Mouse (Mus musculus): ENCODE results near the gene Lrp4. TPM values are rescaled to one million over a fixed set of nuclear protein-coding genes. Genes with fewer than 3 reads are reported as not detected.
A peak's percentile ranks its signal among the peaks of the same experiment; 100 is the strongest.

The Lrp4 gene
- total and polyA plus RNA-seq, 3 experiments = 3.8 to 12.3 (median 10.6) TPM

DNA sequence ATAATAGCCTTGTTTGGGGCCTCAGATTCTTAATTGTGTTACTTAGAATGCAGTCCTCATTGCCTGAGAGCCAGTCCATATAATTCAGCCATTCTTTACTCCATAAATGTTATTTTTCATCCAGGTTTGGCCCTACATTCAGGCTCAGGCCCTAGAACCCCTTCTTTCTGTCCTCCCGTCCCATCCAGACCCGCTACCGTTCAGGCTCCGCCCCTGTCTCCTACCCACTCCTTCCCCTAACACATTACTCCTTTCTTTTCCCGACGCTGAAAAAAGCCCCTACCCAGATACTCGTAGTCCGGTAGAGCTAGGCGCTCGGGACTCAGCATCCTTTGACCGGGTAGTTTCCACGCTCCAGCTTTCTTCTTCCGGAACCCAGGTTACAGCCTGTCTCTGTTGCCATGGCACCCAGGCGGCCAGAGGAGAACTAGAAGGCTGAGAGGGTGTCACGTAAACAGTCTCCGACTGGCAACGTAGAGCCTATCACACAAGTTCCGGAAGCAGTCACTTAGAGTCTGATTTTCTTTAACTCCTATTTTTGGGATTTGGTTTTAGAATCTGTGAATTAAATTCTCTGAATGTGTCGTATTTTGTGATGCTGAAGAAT is 12.9 kb upstream of the Lrp4 start, which contains the start of gene 1110051M20Rik:
Gene 1110051M20Rik (minus strand): TSS at position 419 of the 607 bp plus-strand sequence.
- WGBS = 2% methylated on average over 19 of the region's 19 CpGs
- peak within 1 kb of the TSS; percentile 62 for H3K4me3 ChIP-seq
- H3K79me2 ChIP-seq (replicated peaks; ENCODE audit: control insufficient read depth, insufficient read depth, low read length) = no peaks in the 10 kb centered on the region
- peak within 1 kb of the TSS; percentile 31 for H3K9ac ChIP-seq (ENCODE audit: low read depth, low read length)
- no peaks in the 10 kb centered on the region for H3K27me3 ChIP-seq (ENCODE audit: control insufficient read depth, insufficient read depth, low read length)
- intact Hi-C loops (cut with DNase I) = no loop called here
- peaks cover 3% of the 10 kb centered on the region for H3K4me1 ChIP-seq (ENCODE audit: control insufficient read depth, insufficient read depth, low read length)
- H3K36me3 ChIP-seq (ENCODE audit: control insufficient read depth, insufficient read depth, low read length) = peaks cover 4% of the 10 kb centered on the region; the same call in 1 of the 2 replicates
- 0 out of 2 replicates have a peak, but pooled peaks have one; percentile 25 for TF ChIP-seq POLR2A (IDR thresholded peaks at IDR 0.05; ENCODE audit: insufficient read depth, low read depth, low read length)
- no peak for TF ChIP-seq CTCF (IDR thresholded peaks at IDR 0.05)
- 0 out of 2 replicates have a peak, but pooled peaks have one; percentile 38 for TF ChIP-seq EP300 (IDR thresholded peaks at IDR 0.05; ENCODE audit: insufficient read depth, low read depth, low read length)
- DNase-seq = peak; percentile 84 to 85
- no peak within 1 kb of the TSS; the same call in 1 of the 2 replicates for H3K27ac ChIP-seq

DNA sequence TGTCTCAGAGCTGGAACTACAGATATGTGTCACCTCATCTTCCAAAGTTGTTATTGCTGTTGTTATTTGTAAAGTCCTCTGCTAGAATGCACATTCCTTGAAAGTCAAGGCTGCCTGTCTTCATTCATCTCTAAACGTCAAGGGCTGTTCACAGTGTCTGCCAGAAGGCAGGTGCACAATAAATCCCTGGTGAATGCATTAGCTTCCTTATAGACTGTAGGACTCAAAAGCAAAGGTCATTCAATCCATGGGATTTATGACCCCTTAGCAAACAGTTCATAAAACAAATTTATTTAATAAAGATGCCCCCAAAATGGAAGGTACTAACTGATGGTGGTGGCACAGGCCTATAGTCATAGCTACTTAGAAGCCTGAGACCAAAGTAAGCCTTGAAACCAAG is 7.6 kb upstream of the Lrp4 start:
- Histone ChIP-seq H3K4me1 (ENCODE audit: control insufficient read depth, insufficient read depth, low read length) (no peaks in the 10 kb centered on the region), H3K27me3 (ENCODE audit: control insufficient read depth, insufficient read depth, low read length) (no peaks in the 10 kb centered on the region), H3K79me2 (replicated peaks; ENCODE audit: control insufficient read depth, insufficient read depth, low read length) (no peaks in the 10 kb centered on the region), H3K36me3 (ENCODE audit: control insufficient read depth, insufficient read depth, low read length) (no peaks in the 10 kb centered on the region), H3K9ac (ENCODE audit: low read depth, low read length) (no peak overlapping the region), H3K27ac (no peak overlapping the region), H3K4me3 (no peak overlapping the region)
- 60% methylated on average over 1 of the region's 1 CpGs for WGBS
- TF ChIP-seq EP300 (IDR thresholded peaks at IDR 0.05; ENCODE audit: insufficient read depth, low read depth, low read length) (no peak), CTCF (IDR thresholded peaks at IDR 0.05) (no peak), POLR2A (IDR thresholded peaks at IDR 0.05; ENCODE audit: insufficient read depth, low read depth, low read length) (no peak)
- intact Hi-C loops (cut with DNase I) = no loop called here
- DNase-seq = no peak

GRCm38 (mm10) chr2:91450316-91450715 is 7.0 kb upstream of the Lrp4 start:
- DNase-seq = no peak
- H3K79me2 ChIP-seq (replicated peaks; ENCODE audit: control insufficient read depth, insufficient read depth, low read length) = no peaks in the 10 kb centered on the region
- 60% methylated on average over 9 of the region's 9 CpGs for WGBS
- TF ChIP-seq EP300 (IDR thresholded peaks at IDR 0.05; ENCODE audit: insufficient read depth, low read depth, low read length) (no peak), POLR2A (IDR thresholded peaks at IDR 0.05; ENCODE audit: insufficient read depth, low read depth, low read length) (no peak), CTCF (IDR thresholded peaks at IDR 0.05) (no peak)
- H3K9ac ChIP-seq (ENCODE audit: low read depth, low read length) = no peak overlapping the region
- no peak overlapping the region for H3K27ac ChIP-seq
- intact Hi-C loops (cut with DNase I) = no loop called here
- no peaks in the 10 kb centered on the region for H3K27me3 ChIP-seq (ENCODE audit: control insufficient read depth, insufficient read depth, low read length)
- H3K4me3 ChIP-seq = no peak overlapping the region
- H3K4me1 ChIP-seq (ENCODE audit: control insufficient read depth, insufficient read depth, low read length) = no peaks in the 10 kb centered on the region
- no peaks in the 10 kb centered on the region for H3K36me3 ChIP-seq (ENCODE audit: control insufficient read depth, insufficient read depth, low read length)

DNA sequence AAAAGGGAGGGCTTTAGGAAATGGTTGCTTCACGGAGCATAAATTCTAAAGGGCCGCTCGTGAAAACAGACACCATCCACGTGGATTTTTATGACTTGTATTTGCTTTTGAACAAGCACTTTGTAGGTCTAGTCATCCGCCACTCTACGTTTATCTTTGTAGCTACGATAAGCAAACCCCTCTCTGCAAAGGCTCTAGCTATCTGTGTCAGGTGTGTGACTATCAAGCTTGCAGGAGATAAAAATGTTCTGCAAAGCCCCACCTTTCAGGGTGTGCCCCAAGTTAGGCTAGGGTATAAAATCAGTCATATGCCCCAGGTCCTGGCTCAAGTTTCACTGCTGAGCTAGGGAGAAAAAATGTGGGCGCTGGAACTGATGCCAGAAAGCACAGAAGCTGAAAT is 4.7 kb upstream of the Lrp4 start:
- Histone ChIP-seq H3K9ac (ENCODE audit: low read depth, low read length) (no peak overlapping the region), H3K4me1 (ENCODE audit: control insufficient read depth, insufficient read depth, low read length) (no peaks in the 10 kb centered on the region), H3K27ac (no peak overlapping the region), H3K27me3 (ENCODE audit: control insufficient read depth, insufficient read depth, low read length) (no peaks in the 10 kb centered on the region), H3K4me3 (no peak overlapping the region), H3K79me2 (replicated peaks; ENCODE audit: control insufficient read depth, insufficient read depth, low read length) (no peaks in the 10 kb centered on the region), H3K36me3 (ENCODE audit: control insufficient read depth, insufficient read depth, low read length) (no peaks in the 10 kb centered on the region)
- intact Hi-C loops (cut with DNase I) = no loop called here
- DNase-seq = no peak
- WGBS = 40% methylated on average over 8 of the region's 8 CpGs
- TF ChIP-seq CTCF (IDR thresholded peaks at IDR 0.05) (no peak), POLR2A (IDR thresholded peaks at IDR 0.05; ENCODE audit: insufficient read depth, low read depth, low read length) (no peak), EP300 (IDR thresholded peaks at IDR 0.05; ENCODE audit: insufficient read depth, low read depth, low read length) (no peak)

DNA sequence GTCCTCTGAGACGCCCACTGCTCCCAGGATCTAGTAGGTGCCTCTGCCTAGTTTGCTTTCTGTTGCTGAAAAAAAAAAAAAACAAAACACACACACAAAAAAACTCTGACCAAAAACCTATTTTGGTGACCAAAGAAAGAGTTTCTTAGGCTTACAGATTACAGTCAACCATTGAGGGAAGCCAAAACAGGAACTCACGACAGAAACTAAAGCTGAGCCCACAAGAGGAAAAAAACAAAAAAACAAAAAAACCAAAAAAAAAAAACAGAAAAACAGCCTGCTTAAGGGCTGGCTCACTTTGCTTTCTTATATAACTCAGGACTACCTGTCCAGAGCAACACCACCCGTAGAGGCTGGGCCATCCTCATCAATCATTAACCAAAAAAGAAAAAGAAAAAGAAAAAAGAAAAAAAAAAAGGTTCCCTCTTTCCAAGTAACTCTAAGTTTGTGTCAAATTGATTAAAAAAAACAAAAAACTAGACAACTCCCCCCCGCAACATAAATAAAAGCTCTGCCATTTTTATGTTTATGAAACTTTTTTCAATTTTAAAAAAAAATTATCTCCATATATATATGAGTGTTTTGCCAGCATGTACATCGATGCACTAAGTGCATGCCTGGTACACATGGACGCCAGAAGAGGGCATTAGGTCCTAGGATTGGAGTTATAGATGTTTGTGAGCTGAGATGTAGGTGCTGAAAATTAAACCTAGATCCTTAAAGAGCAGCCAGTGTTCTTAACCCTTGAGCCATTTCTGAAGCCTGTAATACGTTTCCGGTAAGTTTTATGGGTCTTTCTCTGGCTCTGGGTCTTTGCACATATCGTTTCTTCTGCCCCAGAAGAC is 3.9 kb upstream of the Lrp4 start:
- no peak for DNase-seq
- no peaks in the 10 kb centered on the region for H3K27me3 ChIP-seq (ENCODE audit: control insufficient read depth, insufficient read depth, low read length)
- H3K9ac ChIP-seq (ENCODE audit: low read depth, low read length) = no peak overlapping the region
- no peaks in the 10 kb centered on the region for H3K36me3 ChIP-seq (ENCODE audit: control insufficient read depth, insufficient read depth, low read length)
- WGBS = 78% methylated on average over 9 of the region's 9 CpGs
- no peaks in the 10 kb centered on the region for H3K4me1 ChIP-seq (ENCODE audit: control insufficient read depth, insufficient read depth, low read length)
- H3K79me2 ChIP-seq (replicated peaks; ENCODE audit: control insufficient read depth, insufficient read depth, low read length) = no peaks in the 10 kb centered on the region
- TF ChIP-seq CTCF (IDR thresholded peaks at IDR 0.05) (no peak), EP300 (IDR thresholded peaks at IDR 0.05; ENCODE audit: insufficient read depth, low read depth, low read length) (no peak)
- no peak overlapping the region for H3K4me3 ChIP-seq
- H3K27ac ChIP-seq = no peak overlapping the region
- intact Hi-C loops (cut with DNase I) = no loop called here

- Histone ChIP-seq H3K4me3 (no peak overlapping the region), H3K27me3 (ENCODE audit: control insufficient read depth, insufficient read depth, low read length) (no peaks in the 10 kb centered on the region), H3K79me2 (replicated peaks; ENCODE audit: control insufficient read depth, insufficient read depth, low read length) (no peaks in the 10 kb centered on the region), H3K27ac (no peak overlapping the region), H3K36me3 (ENCODE audit: control insufficient read depth, insufficient read depth, low read length) (no peaks in the 10 kb centered on the region), H3K4me1 (ENCODE audit: control insufficient read depth, insufficient read depth, low read length) (no peaks in the 10 kb centered on the region), H3K9ac (ENCODE audit: low read depth, low read length) (no peak overlapping the region)
- DNase-seq = no peak
- WGBS = 91% methylated on average over 3 of the region's 3 CpGs
- TF ChIP-seq CTCF (IDR thresholded peaks at IDR 0.05) (no peak), EP300 (IDR thresholded peaks at IDR 0.05; ENCODE audit: insufficient read depth, low read depth, low read length) (no peak), POLR2A (IDR thresholded peaks at IDR 0.05; ENCODE audit: insufficient read depth, low read depth, low read length) (no peak)
- intact Hi-C loops (cut with DNase I) = no loop called here
These were observed 2.9 kb upstream of the Lrp4 start for GRCm38 (mm10) chr2:91454434-91454833.
